Mouse (Mus musculus) embryonic facial prominence, embryonic 11.5 days (tissue): ENCODE results near the gene Rbm42. TPM values are rescaled to one million over a fixed set of nuclear protein-coding genes. Genes with fewer than 3 reads are reported as not detected.

ENCODE experiments used
- ATAC-seq: fragments of 200-750 bp; cut with Nextera tagmentation; replicated peaks from 2 replicates; pipeline ENCODE4 v1.8.0; 2017; ENCODE audit warnings: low read depth; ENCODE audit not compliant: insufficient number of reproducible peaks, low FRiP score, low TSS enrichment
- DNase-seq: peaks from one replicate; pipeline ENCODE4 v3.0.0-alpha.2; 2015; ENCODE audit warnings: low spot score
- H3K27ac ChIP-seq: fragments of 300-500 bp; sonication (generic); replicated peaks from 2 replicates; pipeline ENCODE4 v1.5.1; 2014; ENCODE audit warnings: mild to moderate bottlenecking, low read depth, low read length, control low read depth
- H3K27me3 ChIP-seq: fragments of 300-500 bp; sonication (generic); 2 replicates; pipeline ENCODE4 v1.6.1; 2014; ENCODE audit warnings: mild to moderate bottlenecking, low read length, moderate library complexity, mixed read lengths; ENCODE audit not compliant: control insufficient read depth, insufficient read depth
- H3K36me3 ChIP-seq: fragments of 300-500 bp; sonication (generic); replicated peaks from 2 replicates; pipeline ENCODE4 v1.6.1; 2014; ENCODE audit warnings: low read depth, mild to moderate bottlenecking, low read length, moderate library complexity, mixed read lengths; ENCODE audit not compliant: control insufficient read depth, insufficient read depth
- H3K4me1 ChIP-seq: fragments of 300-500 bp; sonication (generic); 2 replicates; pipeline ENCODE4 v1.6.1; 2014; ENCODE audit warnings: low read length, mixed read lengths; ENCODE audit not compliant: control insufficient read depth, insufficient read depth
- H3K4me2 ChIP-seq: fragments of 300-500 bp; sonication (generic); 2 replicates; pipeline ENCODE4 v1.6.1; 2014; ENCODE audit warnings: low read depth, mild to moderate bottlenecking, control low read depth, low read length, moderate library complexity
- H3K4me3 ChIP-seq: fragments of 300-500 bp; sonication (generic); 2 replicates; pipeline ENCODE4 v1.5.1; 2014; ENCODE audit warnings: low read depth, low read length, control low read depth
- H3K9ac ChIP-seq: fragments of 300-500 bp; sonication (generic); replicated peaks from 2 replicates; pipeline ENCODE4 v1.6.1; 2014; ENCODE audit warnings: mild to moderate bottlenecking, control low read depth, low read length
- H3K9me3 ChIP-seq: fragments of 300-500 bp; sonication (generic); replicated peaks from 2 replicates; pipeline ENCODE4 v1.6.1; 2016; ENCODE audit warnings: mild to moderate bottlenecking, low read length, inconsistent platforms, mixed read lengths; ENCODE audit not compliant: control insufficient read depth
- WGBS: fragments of 180-500 bp; shearing (Covaris S2); extraction: QIAGEN DNeasy Blood & Tissue Kit; methylation state at CpG from one replicate; pipeline ENCODE4 v1.1.7; 2014; 5-methylcytosine and 5-hydroxymethylcytosine counted together
- polyA plus RNA-seq: library from polyadenylated mRNA; unstranded; fragments of >200 nt; fragmentation: Nextera tagmentation; extraction: Ambion mirVana; gene quantifications from 2 replicates; pipeline ENCODE4 v1.2.1, GENCODE M21; 2014

Gene Rbm42
- polyA plus RNA-seq, 1 experiment from 2014 or later, result 108 TPM

DNA sequence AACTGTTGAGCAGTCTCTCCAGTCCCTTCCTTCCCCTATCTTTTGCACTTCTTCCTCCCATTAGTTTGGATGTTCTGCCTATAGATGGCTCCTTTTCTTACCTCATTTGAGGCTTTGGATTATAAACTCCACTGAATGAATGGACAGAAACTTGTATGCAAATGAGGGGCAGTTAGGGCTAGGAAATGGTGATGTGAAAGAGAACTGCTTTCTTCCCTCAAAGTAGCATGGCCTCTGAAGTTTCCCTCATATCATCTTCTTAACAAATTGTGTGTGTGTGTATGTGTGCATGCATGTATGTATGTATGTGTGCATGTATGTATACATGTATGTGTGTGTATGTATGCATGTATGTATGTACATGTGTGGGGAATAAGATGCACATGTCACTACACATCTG is 21.1 kb downstream of the Rbm42 start:
- Histone ChIP-seq H3K4me1 (no peaks in the 10 kb centered on the region), H3K27me3 (peaks cover 17% of the 10 kb centered on the region), H3K4me2 (no peak overlapping the region), H3K27ac (no peak overlapping the region), H3K9ac (no peak overlapping the region), H3K9me3 (no peaks in the 10 kb centered on the region), H3K36me3 (no peaks in the 10 kb centered on the region; the same call in 1 of the 2 replicates), H3K4me3 (no peak overlapping the region)
- ATAC-seq, result no peak
- DNase-seq, result no peak

- WGBS, result 81% methylated on average over 5 of the region's 5 CpGs
- Histone ChIP-seq H3K27ac (no peak overlapping the region), H3K27me3 (no peaks in the 10 kb centered on the region), H3K9ac (no peak overlapping the region), H3K4me3 (no peak overlapping the region), H3K9me3 (no peaks in the 10 kb centered on the region), H3K4me1 (no peaks in the 10 kb centered on the region), H3K4me2 (no peak overlapping the region), H3K36me3 (no peaks in the 10 kb centered on the region; the same call in 1 of the 2 replicates)
- DNase-seq, result no peak
- ATAC-seq, result no peak
These were observed 23.5 kb downstream of the Rbm42 start for GRCm38 (mm10) chr7:30626647-30627046.

- peak within 1 kb of the TSS; percentile 59 for H3K4me2 ChIP-seq
- H3K36me3 ChIP-seq, result no peaks in the 10 kb centered on the region; the same call in 1 of the 2 replicates
- H3K27me3 ChIP-seq, result no peaks in the 10 kb centered on the region
- H3K4me3 ChIP-seq, result peak within 1 kb of the TSS; percentile 81
- peak within 1 kb of the TSS; percentile 85 for H3K9ac ChIP-seq
- H3K27ac ChIP-seq, result 0 out of 2 replicates have a peak within 1 kb of the TSS, but pooled peaks have one; percentile 35
- 2% methylated on average over 44 of the region's 44 CpGs for WGBS
- no peaks in the 10 kb centered on the region for H3K4me1 ChIP-seq
- ATAC-seq (peak; percentile 77), DNase-seq (peak; percentile 95)
- H3K9me3 ChIP-seq, result no peaks in the 10 kb centered on the region
These were observed 24.4 kb downstream of the Rbm42 start, which contains the start of gene Cox6b1 for GRCm38 (mm10) chr7:30625530-30626384. TSS of gene Cox6b1 (minus strand) at chr7:30626151.

DNA sequence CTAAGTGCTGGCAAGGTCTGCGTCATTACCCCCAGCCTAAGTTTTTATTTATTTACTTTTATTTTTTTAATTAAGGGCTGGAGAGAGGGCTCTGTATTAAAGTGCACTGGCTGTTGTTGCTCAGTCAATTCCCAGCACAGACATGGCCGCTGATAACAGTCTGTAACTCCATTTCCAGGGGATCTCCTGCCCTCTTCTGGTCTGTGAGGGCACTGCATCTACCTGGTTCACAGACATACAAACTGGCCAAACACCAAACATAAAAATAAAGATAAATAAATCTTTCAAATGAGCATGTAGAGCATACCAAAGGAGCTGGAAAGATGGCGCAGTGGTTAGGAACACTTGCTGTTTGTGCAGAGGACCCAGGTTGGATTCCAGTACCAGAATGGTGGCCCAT is 30.9 kb downstream of the Rbm42 start:
- Histone ChIP-seq H3K9me3 (no peaks in the 10 kb centered on the region), H3K36me3 (peaks cover 4% of the 10 kb centered on the region), H3K9ac (no peak overlapping the region), H3K4me2 (no peak overlapping the region), H3K27ac (no peak overlapping the region), H3K27me3 (no peaks in the 10 kb centered on the region), H3K4me1 (no peaks in the 10 kb centered on the region), H3K4me3 (no peak overlapping the region)
- WGBS, result 86% methylated on average over 3 of the region's 3 CpGs
- peak; percentile 27 for DNase-seq
- ATAC-seq, result no peak

GRCm38 (mm10) chr7:30618658-30619057 is 31.5 kb downstream of the Rbm42 start:
- H3K4me1 ChIP-seq, result no peaks in the 10 kb centered on the region
- no peak overlapping the region for H3K4me3 ChIP-seq
- 94% methylated on average over 9 of the region's 9 CpGs for WGBS
- ATAC-seq (no peak), DNase-seq (no peak)
- no peak overlapping the region for H3K9ac ChIP-seq
- H3K27ac ChIP-seq, result no peak overlapping the region
- H3K4me2 ChIP-seq, result no peak overlapping the region
- H3K27me3 ChIP-seq, result no peaks in the 10 kb centered on the region
- H3K9me3 ChIP-seq, result no peaks in the 10 kb centered on the region
- H3K36me3 ChIP-seq, result peaks cover 4% of the 10 kb centered on the region

GRCm38 (mm10) chr7:30615049-30615760 is 34.9 kb downstream of the Rbm42 start:
- Histone ChIP-seq H3K4me2 (no peak overlapping the region), H3K9ac (no peak overlapping the region), H3K27ac (no peak overlapping the region), H3K9me3 (no peaks in the 10 kb centered on the region), H3K4me3 (no peak overlapping the region), H3K27me3 (no peaks in the 10 kb centered on the region), H3K36me3 (peaks cover 4% of the 10 kb centered on the region), H3K4me1 (no peaks in the 10 kb centered on the region)
- ATAC-seq (no peak), DNase-seq (no peak)
- WGBS, result 64% methylated on average over 5 of the region's 5 CpGs

GRCm38 (mm10) chr7:30614454-30614853 is 35.7 kb downstream of the Rbm42 start:
- H3K4me1 ChIP-seq, result no peaks in the 10 kb centered on the region
- H3K4me2 ChIP-seq, result no peak overlapping the region
- ATAC-seq (no peak), DNase-seq (peak; percentile 9)
- no peak overlapping the region for H3K4me3 ChIP-seq
- WGBS, result 80% methylated on average over 2 of the region's 2 CpGs
- no peak overlapping the region for H3K27ac ChIP-seq
- no peaks in the 10 kb centered on the region for H3K9me3 ChIP-seq
- H3K36me3 ChIP-seq, result peaks cover 4% of the 10 kb centered on the region
- no peaks in the 10 kb centered on the region for H3K27me3 ChIP-seq
- no peak overlapping the region for H3K9ac ChIP-seq
